Mouse (Mus musculus): ENCODE measurements around the gene Noxo1.
"Not testable (repeated sequence)": the region's sequence is repeated elsewhere in the genome, so short reads cannot be mapped to it uniquely, and the experiment has no call there.

- not testable (repeated sequence) for TF ChIP-seq CTCF (IDR thresholded peaks at IDR 0.05; ENCODE audit: control insufficient read depth, insufficient read depth, low read length); POLR2A (IDR thresholded peaks at IDR 0.05; ENCODE audit: borderline replicate concordance, control insufficient read depth, low read depth, low read length)
These were observed 29.0 kb upstream of the Noxo1 start for GRCm38 (mm10) chr17:24667011-24667410.
